Mouse (Mus musculus): ENCODE measurements at regions not wholly inside any gene's neighbourhood (a gene's known extent, or its start where the extent isn't known, plus 50 kb on each side); places are given as distances from the start of the nearest gene placed in this dataset.

DNA sequence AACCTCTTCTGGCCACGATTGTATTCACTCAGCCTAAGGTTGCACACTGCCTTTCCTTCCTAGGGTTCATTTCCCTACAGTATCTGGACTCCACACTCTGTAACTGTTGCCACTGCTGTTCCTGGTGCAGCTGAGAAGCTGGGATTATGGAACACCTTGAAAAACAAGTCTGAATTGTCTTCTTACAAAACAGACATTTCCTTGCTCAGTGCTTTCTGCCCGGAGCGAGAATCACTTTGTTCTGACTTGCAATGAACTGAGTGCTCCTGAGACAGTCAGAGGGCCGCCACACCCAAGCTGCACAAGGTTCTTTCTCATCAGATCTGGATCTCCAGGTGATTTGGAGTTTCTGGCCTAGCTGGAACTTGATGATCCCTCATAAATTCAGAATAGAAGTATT lies 183.0 kb upstream of the Dio2 start:
- TF ChIP-seq CTCF (IDR thresholded peaks at IDR 0.05; ENCODE audit: extremely low read depth, insufficient read length, insufficient replicate concordance, low read depth, low read length) (no peak), POLR2A (IDR thresholded peaks at IDR 0.05; ENCODE audit: low read depth, low read length) (no peak)
